Mouse (Mus musculus) embryonic facial prominence, embryonic 10.5 days (tissue): ENCODE measurements around the gene Myocd. TPM values are rescaled to one million over a fixed set of nuclear protein-coding genes. Genes with fewer than 3 reads are reported as not detected.
A peak's percentile ranks its signal among the peaks of the same experiment; 100 is the strongest.

Experiments used
- DNase-seq: peaks from one replicate; pipeline ENCODE4 v3.0.0-alpha.2; 2017; ENCODE audit warnings: low spot score
- H3K27ac ChIP-seq: fragments of 300-500 bp; sonication (generic); replicated peaks from 2 replicates; pipeline ENCODE4 v1.5.1; 2016; ENCODE audit warnings: mild to moderate bottlenecking
- H3K27me3 ChIP-seq: fragments of 300-500 bp; sonication (generic); replicated peaks from 2 replicates; pipeline ENCODE4 v1.6.1; 2016; ENCODE audit warnings: low read depth, mild to moderate bottlenecking; ENCODE audit not compliant: poor library complexity, severe bottlenecking
- H3K36me3 ChIP-seq: fragments of 300-500 bp; sonication (generic); replicated peaks from 2 replicates; pipeline ENCODE4 v1.6.1; 2016; ENCODE audit warnings: mild to moderate bottlenecking, moderate library complexity
- H3K4me1 ChIP-seq: fragments of 300-500 bp; sonication (generic); 2 replicates; pipeline ENCODE4 v1.6.1; 2016
- H3K4me3 ChIP-seq: fragments of 300-500 bp; sonication (generic); 2 replicates; pipeline ENCODE4 v1.5.1; 2016; ENCODE audit warnings: mild to moderate bottlenecking, moderate library complexity
- H3K9me3 ChIP-seq: fragments of 300-500 bp; sonication (generic); 2 replicates; pipeline ENCODE4 v1.6.1; 2016; ENCODE audit warnings: mild to moderate bottlenecking
- WGBS: fragments of 180-500 bp; shearing (Covaris S2); methylation state at CpG from one replicate; pipeline ENCODE4 v1.1.7; 2016; 5-methylcytosine and 5-hydroxymethylcytosine counted together
- polyA plus RNA-seq: library from polyadenylated mRNA; unstranded; fragments of >200 nt; fragmentation: Nextera tagmentation; extraction: Ambion mirVana; gene quantifications from 2 replicates; pipeline ENCODE4 v1.2.1, GENCODE M21; 2016

Myocd gene
- 1.6 and 1.8 TPM in 2 replicates for polyA plus RNA-seq

GRCm38 (mm10) chr11:65269851-65270473, at the start of gene Myocd:
Myocd (minus strand) TSS chr11:65269989.
- Histone ChIP-seq H3K36me3 (no peaks in the 10 kb centered on the region), H3K9me3 (no peaks in the 10 kb centered on the region), H3K4me1 (peaks cover 18% of the 10 kb centered on the region), H3K27ac (0 out of 2 replicates have a peak within 1 kb of the TSS, but pooled peaks have one; percentile 40), H3K27me3 (peaks cover 41% of the 10 kb centered on the region), H3K4me3 (peak within 1 kb of the TSS; percentile 64)
- under 1% methylated on average over 37 of the region's 37 CpGs for WGBS
- peak; percentile 79 for DNase-seq

- H3K4me3 ChIP-seq = no peak overlapping the region
- H3K9me3 ChIP-seq = 0 out of 2 replicates have a peak, but pooled peaks cover 2% of the 10 kb centered on the region
- no peaks in the 10 kb centered on the region for H3K36me3 ChIP-seq
- H3K4me1 ChIP-seq = no peaks in the 10 kb centered on the region
- 85% methylated on average over 3 of the region's 3 CpGs for WGBS
- no peaks in the 10 kb centered on the region for H3K27me3 ChIP-seq
- DNase-seq = no peak
- no peak overlapping the region for H3K27ac ChIP-seq
Observed at GRCm38 (mm10) chr11:65303824-65304223, 34.0 kb upstream of the Myocd start.

- Histone ChIP-seq H3K4me1 (peaks cover 11% of the 10 kb centered on the region), H3K9me3 (no peaks in the 10 kb centered on the region), H3K27ac (no peak overlapping the region), H3K27me3 (no peaks in the 10 kb centered on the region), H3K36me3 (no peaks in the 10 kb centered on the region), H3K4me3 (no peak overlapping the region)
- DNase-seq = no peak
- 87% methylated on average over 10 of the region's 10 CpGs for WGBS
Observed at GRCm38 (mm10) chr11:65294128-65294833, 24.5 kb upstream of the Myocd start.

- DNase-seq = no peak
- H3K27ac ChIP-seq = no peak overlapping the region
- no peaks in the 10 kb centered on the region for H3K9me3 ChIP-seq
- no peaks in the 10 kb centered on the region for H3K36me3 ChIP-seq
- no peak overlapping the region for H3K4me3 ChIP-seq
- H3K27me3 ChIP-seq = no peaks in the 10 kb centered on the region
- peaks cover 11% of the 10 kb centered on the region for H3K4me1 ChIP-seq
Observed at GRCm38 (mm10) chr11:65292994-65293393, 23.2 kb upstream of the Myocd start.

GRCm38 (mm10) chr11:65287706-65288105, 17.9 kb upstream of the Myocd start:
- Histone ChIP-seq H3K9me3 (no peaks in the 10 kb centered on the region), H3K27me3 (no peaks in the 10 kb centered on the region), H3K27ac (no peak overlapping the region), H3K4me1 (no peaks in the 10 kb centered on the region), H3K36me3 (no peaks in the 10 kb centered on the region), H3K4me3 (no peak overlapping the region)
- 94% methylated on average over 8 of the region's 8 CpGs for WGBS
- no peak for DNase-seq

- no peak for DNase-seq
- WGBS = 87% methylated on average over 2 of the region's 2 CpGs
- H3K27me3 ChIP-seq = no peaks in the 10 kb centered on the region
Observed at GRCm38 (mm10) chr11:65286211-65286610, 16.4 kb upstream of the Myocd start.

GRCm38 (mm10) chr11:65275441-65275840, 5.7 kb upstream of the Myocd start:
- no peak for DNase-seq
- 91% methylated on average over 6 of the region's 6 CpGs for WGBS
- Histone ChIP-seq H3K27ac (no peak overlapping the region), H3K36me3 (no peaks in the 10 kb centered on the region), H3K4me1 (peaks cover 11% of the 10 kb centered on the region), H3K4me3 (no peak overlapping the region), H3K27me3 (peaks cover 18% of the 10 kb centered on the region), H3K9me3 (no peaks in the 10 kb centered on the region)

More at GRCm38 (mm10) chr11:65286211-65286610, 16.4 kb upstream of the Myocd start:
- H3K36me3 ChIP-seq = no peaks in the 10 kb centered on the region
- no peaks in the 10 kb centered on the region for H3K9me3 ChIP-seq
- no peaks in the 10 kb centered on the region for H3K4me1 ChIP-seq
- H3K27ac ChIP-seq = no peak overlapping the region
- no peak overlapping the region for H3K4me3 ChIP-seq

GRCm38 (mm10) chr11:65271000-65271399, 1.2 kb upstream of the Myocd start:
- 16% methylated on average over 4 of the region's 4 CpGs for WGBS
- H3K4me1 ChIP-seq = peaks cover 18% of the 10 kb centered on the region
- no peaks in the 10 kb centered on the region for H3K36me3 ChIP-seq
- H3K4me3 ChIP-seq = peak overlapping the region; percentile 64; the same call in 1 of the 2 replicates
- no peaks in the 10 kb centered on the region for H3K9me3 ChIP-seq
- no peak overlapping the region for H3K27ac ChIP-seq
- peaks cover 41% of the 10 kb centered on the region for H3K27me3 ChIP-seq
- DNase-seq = no peak

GRCm38 (mm10) chr11:65268310-65268709, 1.5 kb downstream of the Myocd start:
- DNase-seq = no peak
- Histone ChIP-seq H3K36me3 (no peaks in the 10 kb centered on the region), H3K27me3 (peaks cover 37% of the 10 kb centered on the region), H3K4me1 (peaks cover 18% of the 10 kb centered on the region), H3K9me3 (no peaks in the 10 kb centered on the region), H3K4me3 (no peak overlapping the region), H3K27ac (no peak overlapping the region)
- 61% methylated on average over 4 of the region's 4 CpGs for WGBS

GRCm38 (mm10) chr11:65263466-65263865, 6.3 kb downstream of the Myocd start:
- Histone ChIP-seq H3K9me3 (no peaks in the 10 kb centered on the region), H3K36me3 (no peaks in the 10 kb centered on the region), H3K27ac (no peak overlapping the region), H3K27me3 (peaks cover 4% of the 10 kb centered on the region), H3K4me1 (no peaks in the 10 kb centered on the region), H3K4me3 (no peak overlapping the region)
- WGBS = 75% methylated on average over 6 of the region's 6 CpGs
- no peak for DNase-seq

- Histone ChIP-seq H3K27me3 (no peaks in the 10 kb centered on the region), H3K4me3 (no peak overlapping the region), H3K4me1 (no peaks in the 10 kb centered on the region), H3K9me3 (no peaks in the 10 kb centered on the region), H3K27ac (no peak overlapping the region), H3K36me3 (no peaks in the 10 kb centered on the region)
- no peak for DNase-seq
- 93% methylated on average over 4 of the region's 4 CpGs for WGBS
Observed at GRCm38 (mm10) chr11:65258997-65259396, 10.8 kb downstream of the Myocd start.

- H3K27ac ChIP-seq = no peak overlapping the region
- H3K36me3 ChIP-seq = no peaks in the 10 kb centered on the region
- 83% methylated on average over 11 of the region's 11 CpGs for WGBS
- no peak overlapping the region for H3K4me3 ChIP-seq
- no peaks in the 10 kb centered on the region for H3K4me1 ChIP-seq
- DNase-seq = no peak
- no peaks in the 10 kb centered on the region for H3K9me3 ChIP-seq
- no peaks in the 10 kb centered on the region for H3K27me3 ChIP-seq
Observed at GRCm38 (mm10) chr11:65256143-65256542, 13.6 kb downstream of the Myocd start.

- Histone ChIP-seq H3K27me3 (no peaks in the 10 kb centered on the region), H3K36me3 (no peaks in the 10 kb centered on the region), H3K4me3 (no peak overlapping the region), H3K27ac (no peak overlapping the region), H3K4me1 (no peaks in the 10 kb centered on the region), H3K9me3 (no peaks in the 10 kb centered on the region)
- WGBS = 78% methylated on average over 6 of the region's 6 CpGs
- DNase-seq = no peak
Observed at GRCm38 (mm10) chr11:65255564-65255963, 14.2 kb downstream of the Myocd start.
